ENCODE assay signal across 29 mouse cellular contexts in genomic region chr13:23911335-23911734, GRCm38 (mm10). TPM values are rescaled to one million over a fixed set of nuclear protein-coding genes. Genes with fewer than 3 reads are reported as not detected.
DNase-seq lines count a peak whose midpoint lies in the region; ATAC-seq and TF ChIP-seq lines count a peak whose summit lies in the region.
"Had no signal": no experiment of that assay in that cellular context is flagged by ENCODE, and none has a peak within 500 bp of the region (broad histone marks: within the 10 kb centered on the region; RNA-seq: fewer than 3 reads in every experiment).

No protein-coding gene starts in this region.

- H3K27me3 ChIP-seq in MEL (ENCODE audit: control insufficient read depth in 1 of 2, insufficient read depth in 2 of 2, low read length in 2 of 2) = no peaks in the 10 kb centered on the region; a peak in 2 of 4 replicates
- no peaks in the 10 kb centered on the region for H3K27me3 ChIP-seq in hindbrain, embryonic 12.5 days
- H3K27me3 ChIP-seq in kidney, embryonic 15.5 days = no peaks in the 10 kb centered on the region
- H3K27me3 ChIP-seq in forebrain, embryonic 15.5 days = no peaks in the 10 kb centered on the region
- H3K27me3 ChIP-seq: hindbrain, embryonic 15.5 days; limb, embryonic 13.5 days; liver, embryonic 13.5 days; midbrain, embryonic 15.5 days; neural tube, embryonic 13.5 days had no signal

- peaks cover 26 to 45% of the 10 kb centered on the region in 2 experiments for H3K4me1 ChIP-seq in MEL (ENCODE audit: control insufficient read depth in 1 of 2, insufficient read depth in 2 of 2, low read length in 2 of 2)
- H3K4me1 ChIP-seq in hindbrain, embryonic 12.5 days = no peaks in the 10 kb centered on the region
- peaks cover 33% of the 10 kb centered on the region for H3K4me1 ChIP-seq in kidney, embryonic 15.5 days
- H3K4me1 ChIP-seq in forebrain, embryonic 15.5 days = no peaks in the 10 kb centered on the region
- H3K4me1 ChIP-seq: embryonic facial prominence, embryonic 10.5 days; hindbrain, embryonic 15.5 days; limb, embryonic 13.5 days; midbrain, embryonic 15.5 days; neural tube, embryonic 13.5 days had no signal

- H3K4me3 ChIP-seq in MEL (ENCODE audit: control insufficient read depth in 1 of 2, insufficient read depth in 1 of 2, low read depth in 2 of 2, low read length in 2 of 2) = peak overlapping the region in 1 of 2 experiments; percentile 15; a peak in 2 of 4 replicates
- H3K4me3 ChIP-seq in hindbrain, embryonic 12.5 days = no peak overlapping the region
- H3K4me3 ChIP-seq in kidney, embryonic 15.5 days (replicated peaks) = no peak overlapping the region
- no peak overlapping the region for H3K4me3 ChIP-seq in forebrain, embryonic 15.5 days
- H3K4me3 ChIP-seq: embryonic facial prominence, embryonic 10.5 days; hindbrain, embryonic 15.5 days; limb, embryonic 13.5 days; liver, embryonic 13.5 days; midbrain, embryonic 15.5 days; neural tube, embryonic 13.5 days had no signal

- no peak overlapping the region for H3K9ac ChIP-seq in MEL (ENCODE audit: control insufficient read depth, low read depth, low read length, poor library complexity, severe bottlenecking)
- no peak overlapping the region for H3K9ac ChIP-seq in hindbrain, embryonic 12.5 days
- H3K9ac ChIP-seq in kidney, embryonic 15.5 days = no peak overlapping the region
- H3K9ac ChIP-seq in forebrain, embryonic 15.5 days (replicated peaks) = no peak overlapping the region
- H3K9ac ChIP-seq: hindbrain, embryonic 15.5 days; limb, embryonic 13.5 days; liver, embryonic 13.5 days; midbrain, embryonic 15.5 days; neural tube, embryonic 13.5 days had no signal

- TF ChIP-seq EP300 in MEL (IDR thresholded peaks at IDR 0.05; ENCODE audit: low read depth in 1 of 2, low read length in 2 of 2) = peak; percentile 3 to 12; a peak in 1 of 4 replicates

- peaks cover 0 to 48% of the 10 kb centered on the region in 2 experiments; a peak in 2 of 4 replicates for H3K36me3 ChIP-seq in MEL (ENCODE audit: control insufficient read depth in 1 of 2, insufficient read depth in 2 of 2, low read length in 2 of 2)
- no peaks in the 10 kb centered on the region for H3K36me3 ChIP-seq in hindbrain, embryonic 12.5 days
- H3K36me3 ChIP-seq in kidney, embryonic 15.5 days = no peaks in the 10 kb centered on the region
- no peaks in the 10 kb centered on the region for H3K36me3 ChIP-seq in forebrain, embryonic 15.5 days
- H3K36me3 ChIP-seq: embryonic facial prominence, embryonic 10.5 days; hindbrain, embryonic 15.5 days; limb, embryonic 13.5 days; liver, embryonic 13.5 days; midbrain, embryonic 15.5 days; neural tube, embryonic 13.5 days had no signal

- no peak overlapping the region for H3K27ac ChIP-seq in MEL (ENCODE audit: control insufficient read depth, low read depth, low read length)
- no peak overlapping the region for H3K27ac ChIP-seq in hindbrain, embryonic 12.5 days
- no peak overlapping the region for H3K27ac ChIP-seq in kidney, embryonic 15.5 days
- no peak overlapping the region for H3K27ac ChIP-seq in forebrain, embryonic 15.5 days (replicated peaks)
- H3K27ac ChIP-seq: embryonic facial prominence, embryonic 10.5 days; hindbrain, embryonic 15.5 days; limb, embryonic 13.5 days; liver, embryonic 13.5 days; midbrain, embryonic 15.5 days; neural tube, embryonic 13.5 days had no signal

- TF ChIP-seq CTCF in MEL (IDR thresholded peaks at IDR 0.05 in 2 of 3, conservative IDR thresholded peaks at IDR 0.05 in 1 of 3; ENCODE audit: control insufficient read depth in 1 of 3, insufficient read depth in 1 of 3, low read depth in 2 of 3, low read length in 3 of 3, poor library complexity in 1 of 3, severe bottlenecking in 1 of 3) = no peak

- TF ChIP-seq RAD21 in MEL (IDR thresholded peaks at IDR 0.05; ENCODE audit: low read depth, low read length) = no peak

- TF ChIP-seq POLR2A in MEL (IDR thresholded peaks at IDR 0.05; ENCODE audit: control insufficient read depth in 1 of 2, insufficient read depth in 1 of 2, low read depth in 1 of 2, low read length in 2 of 2, poor library complexity in 1 of 2) = no peak

- H3K4me2 ChIP-seq in hindbrain, embryonic 12.5 days (replicated peaks) = no peak overlapping the region
- no peak overlapping the region for H3K4me2 ChIP-seq in kidney, embryonic 15.5 days
- no peak overlapping the region for H3K4me2 ChIP-seq in forebrain, embryonic 15.5 days (replicated peaks)
- H3K4me2 ChIP-seq: hindbrain, embryonic 15.5 days; limb, embryonic 13.5 days; liver, embryonic 13.5 days; midbrain, embryonic 15.5 days; neural tube, embryonic 13.5 days had no signal

- WGBS in hindbrain, embryonic 12.5 days = 86% methylated on average over 5 of the region's 5 CpGs
- 82% methylated on average over 5 of the region's 5 CpGs for WGBS in kidney, embryonic 15.5 days
- 88% methylated on average over 5 of the region's 5 CpGs for WGBS in forebrain, embryonic 15.5 days

- peak; percentile 74 for ATAC-seq in megakaryocyte, adult 5-6 weeks (ENCODE audit: poor library complexity, severe bottlenecking)
- no peak for ATAC-seq in hindbrain, embryonic 12.5 days (ENCODE audit: low FRiP score)
- ATAC-seq in kidney, embryonic 15.5 days (replicated peaks; ENCODE audit: low FRiP score) = no peak
- no peak for ATAC-seq in forebrain, embryonic 15.5 days (replicated peaks)
- ATAC-seq: midbrain, embryonic 15.5 days had no signal

- peak; percentile 76 to 78 for DNase-seq in spleen, postnatal 36 days (ENCODE audit: low spot score in 2 of 2)
- DNase-seq in spleen, postnatal 4 days (ENCODE audit: low spot score in 2 of 2) = no peak
- DNase-seq in MEL (ENCODE audit: low read depth, low spot score) = peak; percentile 89
- DNase-seq: adrenal gland, postnatal 14 days; cerebellum, adult 9-10 months; gastrocnemius, postnatal 36 days; heart, postnatal 36 days; kidney, adult 8-10 months; kidney, postnatal 14 days; liver, embryonic 13.5 days; lung, adult 2 months; lung, postnatal 14 days had no signal

- H3K9me3 ChIP-seq in MEL (replicated peaks; ENCODE audit: insufficient read depth, low read length) = no peaks in the 10 kb centered on the region
- no peaks in the 10 kb centered on the region for H3K9me3 ChIP-seq in hindbrain, embryonic 12.5 days (replicated peaks)
- no peaks in the 10 kb centered on the region for H3K9me3 ChIP-seq in kidney, embryonic 15.5 days (replicated peaks)
- H3K9me3 ChIP-seq in forebrain, embryonic 15.5 days = no peaks in the 10 kb centered on the region
- H3K9me3 ChIP-seq: embryonic facial prominence, embryonic 10.5 days; hindbrain, embryonic 15.5 days; limb, embryonic 13.5 days; liver, embryonic 13.5 days; midbrain, embryonic 15.5 days; neural tube, embryonic 13.5 days had no signal

- H3K79me2 ChIP-seq in MEL (ENCODE audit: control insufficient read depth, insufficient read depth, low read length, poor library complexity) = no peaks in the 10 kb centered on the region

TF ChIP-seq in MEL, 35 proteins besides CTCF, POLR2A, EP300 and RAD21 (continues in another document):
- TF ChIP-seq MYB (IDR thresholded peaks at IDR 0.05; ENCODE audit: low read depth, low read length) (no peak), USF1 (IDR thresholded peaks at IDR 0.05; ENCODE audit: low read depth, low read length) (no peak), HCFC1 (IDR thresholded peaks at IDR 0.05; ENCODE audit: low read depth, low read length) (no peak), USF2 (IDR thresholded peaks at IDR 0.05; ENCODE audit: borderline replicate concordance in 1 of 2, insufficient read depth in 1 of 2, low read depth in 1 of 2, low read length in 2 of 2) (no peak), SIN3A (IDR thresholded peaks at IDR 0.05; ENCODE audit: low read length) (0 out of 2 replicates have a peak, but pooled peaks have one; percentile 30), ELF1 (IDR thresholded peaks at IDR 0.05; ENCODE audit: low read depth, low read length) (peak; percentile 69)

RNA-seq across cellular contexts. Expression of gene Slc17a4, which starts 3.5 kb away (rescaled TPM):
- 0.20 TPM in 1 of 2 replicates, not detected in the other for total RNA-seq in MEL (2012; rRNA removed)
- under 1 TPM in 1 of 2 experiments, not detected in 1; 0.54 TPM for polyA plus RNA-seq in MEL (2012; ENCODE audit: insufficient read depth in 1 of 2, insufficient read length in 2 of 2, low read depth in 1 of 2, low replicate concordance in 2 of 2, missing spikeins in 1 of 2)
- total RNA-seq in megakaryocyte, adult 5-6 weeks (2015) = not detected in 2 replicates
- total RNA-seq in megakaryocyte, adult 5-6 weeks (2017) = not detected in 2 replicates
- 0.09 TPM in 1 of 2 replicates, not detected in the other for polyA plus RNA-seq in hindbrain, embryonic 12.5 days (2016; fragmentation: Nextera tagmentation; extraction: Ambion mirVana)
- 2.7 and 2.9 TPM in 2 replicates for polyA plus RNA-seq in kidney, embryonic 15.5 days (2015; fragmentation: Nextera tagmentation; extraction: Ambion mirVana)
- not detected in 2 replicates for polyA plus RNA-seq in forebrain, embryonic 15.5 days (2015; fragmentation: Nextera tagmentation; extraction: Ambion mirVana)
- total RNA-seq: gastrocnemius, postnatal 36 days; heart, adult 8-10 months; heart, postnatal 36 days; layer of hippocampus, adult 18-20 months; layer of hippocampus, postnatal 25 days; left cerebral cortex, postnatal 25 days had no signal
- polyA plus RNA-seq: C2C12; embryonic facial prominence, embryonic 10.5 days; heart, embryonic 14.5 days; hindbrain, embryonic 15.5 days; limb, embryonic 13.5 days; lung, adult 2 months; midbrain, embryonic 15.5 days; testis, adult 2 months had no signal

RNA-seq across cellular contexts. Expression of gene Hist1h2ba, which starts 22.6 kb away (rescaled TPM):
- total RNA-seq in MEL (2012; rRNA removed) = not detected in 2 replicates
- polyA plus RNA-seq in MEL (2012; ENCODE audit: insufficient read depth in 1 of 2, insufficient read length in 2 of 2, low read depth in 1 of 2, low replicate concordance in 2 of 2, missing spikeins in 1 of 2) = under 1 TPM in 1 of 2 experiments, not detected in 1; 0.58 TPM
- total RNA-seq in megakaryocyte, adult 5-6 weeks (2015) = not detected in 2 replicates
- not detected in 2 replicates for total RNA-seq in megakaryocyte, adult 5-6 weeks (2017)
- polyA plus RNA-seq in hindbrain, embryonic 12.5 days (2016; fragmentation: Nextera tagmentation; extraction: Ambion mirVana) = not detected in 2 replicates
- not detected in 2 replicates for polyA plus RNA-seq in kidney, embryonic 15.5 days (2015; fragmentation: Nextera tagmentation; extraction: Ambion mirVana)
- polyA plus RNA-seq in forebrain, embryonic 15.5 days (2015; fragmentation: Nextera tagmentation; extraction: Ambion mirVana) = not detected in 2 replicates
- total RNA-seq: adrenal gland, postnatal 14 days; gastrocnemius, postnatal 36 days; heart, adult 8-10 months; heart, postnatal 36 days; layer of hippocampus, adult 18-20 months; layer of hippocampus, postnatal 25 days; left cerebral cortex, postnatal 25 days had no signal
- polyA plus RNA-seq: C2C12; embryonic facial prominence, embryonic 10.5 days; heart, embryonic 14.5 days; hindbrain, embryonic 15.5 days; intestine, embryonic 14.5 days; limb, embryonic 13.5 days; liver, embryonic 13.5 days; lung, adult 2 months; midbrain, embryonic 15.5 days; neural tube, embryonic 13.5 days had no signal

RNA-seq across cellular contexts. Expression of gene Hist1h2aa, which starts 22.9 kb away (rescaled TPM):
- not detected in 2 replicates for total RNA-seq in MEL (2012; rRNA removed)
- 1 to 10 TPM in 1 of 2 experiments, not detected in 1; 1.6 TPM for polyA plus RNA-seq in MEL (2012; ENCODE audit: insufficient read depth in 1 of 2, insufficient read length in 2 of 2, low read depth in 1 of 2, low replicate concordance in 2 of 2, missing spikeins in 1 of 2)
- not detected in 2 replicates for total RNA-seq in megakaryocyte, adult 5-6 weeks (2015)
- total RNA-seq in megakaryocyte, adult 5-6 weeks (2017) = not detected in 2 replicates
- polyA plus RNA-seq in hindbrain, embryonic 12.5 days (2016; fragmentation: Nextera tagmentation; extraction: Ambion mirVana) = not detected in 2 replicates
- not detected in 2 replicates for polyA plus RNA-seq in kidney, embryonic 15.5 days (2015; fragmentation: Nextera tagmentation; extraction: Ambion mirVana)
- not detected in 2 replicates for polyA plus RNA-seq in forebrain, embryonic 15.5 days (2015; fragmentation: Nextera tagmentation; extraction: Ambion mirVana)
- total RNA-seq: adrenal gland, postnatal 14 days; gastrocnemius, postnatal 36 days; heart, adult 8-10 months; heart, postnatal 36 days; layer of hippocampus, adult 18-20 months; layer of hippocampus, postnatal 25 days; left cerebral cortex, postnatal 25 days had no signal
- polyA plus RNA-seq: C2C12; embryonic facial prominence, embryonic 10.5 days; heart, embryonic 14.5 days; hindbrain, embryonic 15.5 days; intestine, embryonic 14.5 days; limb, embryonic 13.5 days; liver, embryonic 13.5 days; lung, adult 2 months; midbrain, embryonic 15.5 days; neural tube, embryonic 13.5 days had no signal

RNA-seq across cellular contexts. Expression of gene Slc17a1, which starts 43.8 kb away (rescaled TPM):
- not detected in 2 replicates for total RNA-seq in MEL (2012; rRNA removed)
- not detected for polyA plus RNA-seq in MEL (2012; ENCODE audit: insufficient read depth in 1 of 2, insufficient read length in 2 of 2, low read depth in 1 of 2, low replicate concordance in 2 of 2, missing spikeins in 1 of 2)
- not detected in 2 replicates for total RNA-seq in megakaryocyte, adult 5-6 weeks (2015)
- not detected in 2 replicates for total RNA-seq in megakaryocyte, adult 5-6 weeks (2017)
- not detected in 2 replicates for polyA plus RNA-seq in hindbrain, embryonic 12.5 days (2016; fragmentation: Nextera tagmentation; extraction: Ambion mirVana)
- polyA plus RNA-seq in kidney, embryonic 15.5 days (2015; fragmentation: Nextera tagmentation; extraction: Ambion mirVana) = 9.3 TPM in 2 replicates
- not detected in 2 replicates for polyA plus RNA-seq in forebrain, embryonic 15.5 days (2015; fragmentation: Nextera tagmentation; extraction: Ambion mirVana)
- total RNA-seq: gastrocnemius, postnatal 36 days; heart, adult 8-10 months; heart, postnatal 36 days; layer of hippocampus, adult 18-20 months; layer of hippocampus, postnatal 25 days; left cerebral cortex, postnatal 25 days had no signal
- polyA plus RNA-seq: C2C12; embryonic facial prominence, embryonic 10.5 days; heart, embryonic 14.5 days; hindbrain, embryonic 15.5 days; limb, embryonic 13.5 days; lung, adult 2 months; midbrain, embryonic 15.5 days; neural tube, embryonic 13.5 days had no signal

Comparison
In these comparisons a context has a peak if more than half of its experiments do, and no peak if none do; other contexts are left out.
1. DNase-seq: peak in spleen, postnatal 36 days (2 of 2) and MEL (single experiment); none in spleen, postnatal 4 days (0 of 2).